Mouse (Mus musculus): ENCODE results near the gene Gm11992.

GRCm38 (mm10) chr11:9056937-9057336 lies 8.5 kb downstream of the Gm11992 start:
- no peak for TF ChIP-seq CTCF (IDR thresholded peaks at IDR 0.05; ENCODE audit: borderline replicate concordance, insufficient read depth, low read depth, low read length)
- TF ChIP-seq POLR2A (IDR thresholded peaks at IDR 0.05; ENCODE audit: borderline replicate concordance, insufficient read depth, low read length) = no peak

Measured in cerebellum, adult 2 months (tissue).